Mouse (Mus musculus): ENCODE results near the gene Lrrc8c. TPM values are rescaled to one million over a fixed set of nuclear protein-coding genes. Genes with fewer than 3 reads are reported as not detected.

Gene Lrrc8c
- polyA plus RNA-seq, 1 experiment from 2014 or later, result 27.1 TPM

- Histone ChIP-seq H3K36me3 (peaks cover 24% of the 10 kb centered on the region), H3K4me1 (replicated peaks) (peaks cover 41% of the 10 kb centered on the region), H3K9ac (no peak overlapping the region), H3K9me3 (replicated peaks) (no peaks in the 10 kb centered on the region), H3K27ac (ENCODE audit: poor library complexity, severe bottlenecking) (no peak overlapping the region), H3K27me3 (replicated peaks) (no peaks in the 10 kb centered on the region), H3K4me2 (no peak overlapping the region), H3K4me3 (no peak overlapping the region)
- ATAC-seq (ENCODE audit: insufficient number of reproducible peaks, low FRiP score), result no peak
- WGBS, result 58% methylated on average over 7 of the region's 7 CpGs
Observed at GRCm38 (mm10) chr5:105572876-105573275, 53.7 kb downstream of the Lrrc8c start.

- Histone ChIP-seq H3K9me3 (replicated peaks) (no peaks in the 10 kb centered on the region), H3K4me3 (no peak overlapping the region), H3K27ac (ENCODE audit: poor library complexity, severe bottlenecking) (no peak overlapping the region), H3K9ac (no peak overlapping the region), H3K36me3 (peaks cover 30% of the 10 kb centered on the region), H3K27me3 (replicated peaks) (no peaks in the 10 kb centered on the region), H3K4me1 (replicated peaks) (peaks cover 29% of the 10 kb centered on the region), H3K4me2 (no peak overlapping the region)
- ATAC-seq (ENCODE audit: insufficient number of reproducible peaks, low FRiP score), result no peak
- WGBS, result 86% methylated on average over 5 of the region's 5 CpGs
Observed at GRCm38 (mm10) chr5:105574835-105575234, 55.6 kb downstream of the Lrrc8c start.

DNA sequence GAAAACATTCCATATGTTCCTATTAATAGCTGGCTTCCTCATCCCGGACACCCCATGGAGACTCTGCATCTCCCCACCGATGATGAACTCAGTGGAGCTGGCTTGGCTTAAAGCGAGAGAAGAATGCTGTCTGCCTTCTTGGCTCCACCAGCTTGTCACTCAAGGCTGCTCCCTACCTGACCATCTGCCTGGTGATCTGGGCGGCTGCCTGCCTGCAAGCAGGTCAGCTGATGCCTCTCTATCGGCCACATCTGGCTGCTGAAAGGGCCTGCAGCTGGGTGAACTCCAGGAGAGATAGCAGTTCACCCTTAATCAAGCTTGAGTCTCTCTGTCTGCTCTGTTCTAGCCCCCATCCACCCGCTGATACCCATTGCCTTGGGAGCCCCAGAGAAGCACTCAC lies 56.7 kb downstream of the Lrrc8c start:
- H3K27ac ChIP-seq (ENCODE audit: poor library complexity, severe bottlenecking), result no peak overlapping the region; the same call in 1 of the 2 replicates
- WGBS, result 41% methylated on average over 6 of the region's 6 CpGs
- peak; percentile 66 for ATAC-seq (ENCODE audit: insufficient number of reproducible peaks, low FRiP score)

DNA sequence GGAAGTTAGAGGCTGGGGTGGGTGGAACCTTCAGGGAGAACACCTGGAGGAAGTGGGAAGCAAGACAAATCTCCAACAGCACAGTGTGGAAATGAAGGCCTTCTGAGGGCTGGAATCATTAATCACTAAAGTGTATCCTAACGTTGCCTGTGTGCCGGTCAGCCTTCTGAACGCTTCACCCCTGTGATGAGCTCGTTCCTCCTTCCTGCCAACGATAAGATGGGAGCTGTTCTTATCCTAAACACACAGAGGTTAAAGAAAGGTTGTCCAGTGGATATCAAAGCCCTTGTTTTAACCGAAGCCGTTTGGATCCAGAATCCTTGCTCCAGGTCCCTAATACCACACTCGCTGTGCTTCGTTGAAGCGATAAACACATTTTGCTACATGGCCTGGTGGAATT lies 61.7 kb downstream of the Lrrc8c start:
- no peak for ATAC-seq (ENCODE audit: insufficient number of reproducible peaks, low FRiP score)
- Histone ChIP-seq H3K27me3 (replicated peaks) (no peaks in the 10 kb centered on the region), H3K27ac (ENCODE audit: poor library complexity, severe bottlenecking) (no peak overlapping the region), H3K4me1 (replicated peaks) (peaks cover 33% of the 10 kb centered on the region), H3K9me3 (replicated peaks) (no peaks in the 10 kb centered on the region), H3K4me3 (no peak overlapping the region), H3K9ac (no peak overlapping the region), H3K4me2 (no peak overlapping the region), H3K36me3 (peaks cover 39% of the 10 kb centered on the region)
- WGBS, result 58% methylated on average over 10 of the region's 10 CpGs

More for the DNA sequence above, 56.7 kb downstream of the Lrrc8c start:
- Histone ChIP-seq H3K4me2 (no peak overlapping the region), H3K9me3 (replicated peaks) (no peaks in the 10 kb centered on the region), H3K27me3 (replicated peaks) (no peaks in the 10 kb centered on the region), H3K9ac (no peak overlapping the region), H3K4me3 (no peak overlapping the region), H3K36me3 (peaks cover 39% of the 10 kb centered on the region), H3K4me1 (replicated peaks) (peaks cover 29% of the 10 kb centered on the region)

DNA sequence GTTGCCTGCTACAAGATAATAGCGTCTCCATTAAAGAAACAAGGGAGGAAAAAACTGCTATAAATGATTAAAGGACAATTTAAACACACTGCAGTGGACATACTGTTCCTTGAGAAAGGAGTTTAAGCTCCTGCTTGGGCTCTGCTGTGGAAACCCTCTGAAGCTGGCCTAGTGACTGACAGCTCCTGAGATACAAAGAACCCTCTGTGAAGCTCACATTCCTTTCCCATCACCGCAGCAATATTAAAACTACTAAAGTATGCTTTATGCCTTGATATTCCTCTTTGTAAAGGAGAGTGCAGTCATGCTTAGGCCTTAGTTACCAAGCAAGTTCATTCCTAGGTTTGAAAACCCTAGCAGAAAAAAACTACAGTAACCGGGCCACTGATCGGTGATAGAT lies 66.7 kb downstream of the Lrrc8c start:
- H3K4me1 ChIP-seq (replicated peaks), result peaks cover 51% of the 10 kb centered on the region
- H3K4me2 ChIP-seq, result no peak overlapping the region
- H3K4me3 ChIP-seq, result no peak overlapping the region
- no peaks in the 10 kb centered on the region for H3K27me3 ChIP-seq (replicated peaks)
- 65% methylated on average over 4 of the region's 4 CpGs for WGBS
- ATAC-seq (ENCODE audit: insufficient number of reproducible peaks, low FRiP score), result no peak
- no peaks in the 10 kb centered on the region for H3K9me3 ChIP-seq (replicated peaks)
- peaks cover 18% of the 10 kb centered on the region for H3K36me3 ChIP-seq
- peak overlapping the region; percentile 79 for H3K27ac ChIP-seq (ENCODE audit: poor library complexity, severe bottlenecking)
- H3K9ac ChIP-seq, result no peak overlapping the region

- peaks cover 20% of the 10 kb centered on the region for H3K36me3 ChIP-seq
- peak; percentile 59; the same call in 1 of the 2 replicates for ATAC-seq (ENCODE audit: insufficient number of reproducible peaks, low FRiP score)
- peaks cover 51% of the 10 kb centered on the region for H3K4me1 ChIP-seq (replicated peaks)
- H3K4me3 ChIP-seq, result no peak overlapping the region
- 51% methylated on average over 5 of the region's 5 CpGs for WGBS
- no peak overlapping the region for H3K4me2 ChIP-seq
- no peak overlapping the region for H3K9ac ChIP-seq
- H3K9me3 ChIP-seq (replicated peaks), result no peaks in the 10 kb centered on the region
- H3K27ac ChIP-seq (ENCODE audit: poor library complexity, severe bottlenecking), result peak overlapping the region; percentile 67
- H3K27me3 ChIP-seq (replicated peaks), result no peaks in the 10 kb centered on the region
Observed at GRCm38 (mm10) chr5:105586655-105587054, 67.5 kb downstream of the Lrrc8c start.

DNA sequence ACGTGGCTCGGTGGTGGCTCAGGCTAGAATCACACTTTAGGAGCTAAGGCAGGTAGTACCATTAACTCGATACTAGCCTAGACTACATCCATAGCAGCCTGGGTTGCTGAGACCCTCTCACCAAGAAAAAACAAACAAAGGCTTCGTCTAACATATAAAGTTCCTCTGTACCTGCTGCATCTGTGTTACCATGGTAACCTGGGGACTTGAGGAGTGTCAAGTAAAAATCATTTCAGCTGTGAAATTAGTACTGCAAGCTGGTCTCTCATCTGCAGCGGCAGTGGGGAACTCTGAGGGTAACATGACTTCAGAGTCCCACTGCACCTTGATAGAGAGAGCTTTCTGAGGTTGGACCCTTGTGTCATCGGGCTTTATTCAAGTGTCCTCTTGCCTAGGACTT lies 68.3 kb downstream of the Lrrc8c start:
- no peak overlapping the region for H3K4me3 ChIP-seq
- H3K36me3 ChIP-seq, result peaks cover 16% of the 10 kb centered on the region
- H3K9ac ChIP-seq, result no peak overlapping the region
- no peak for ATAC-seq (ENCODE audit: insufficient number of reproducible peaks, low FRiP score)
- H3K27me3 ChIP-seq (replicated peaks), result no peaks in the 10 kb centered on the region
- peaks cover 51% of the 10 kb centered on the region for H3K4me1 ChIP-seq (replicated peaks)
- 79% methylated on average over 6 of the region's 6 CpGs for WGBS
- no peaks in the 10 kb centered on the region for H3K9me3 ChIP-seq (replicated peaks)
- peak overlapping the region; percentile 67; the same call in 1 of the 2 replicates for H3K27ac ChIP-seq (ENCODE audit: poor library complexity, severe bottlenecking)
- no peak overlapping the region for H3K4me2 ChIP-seq

DNA sequence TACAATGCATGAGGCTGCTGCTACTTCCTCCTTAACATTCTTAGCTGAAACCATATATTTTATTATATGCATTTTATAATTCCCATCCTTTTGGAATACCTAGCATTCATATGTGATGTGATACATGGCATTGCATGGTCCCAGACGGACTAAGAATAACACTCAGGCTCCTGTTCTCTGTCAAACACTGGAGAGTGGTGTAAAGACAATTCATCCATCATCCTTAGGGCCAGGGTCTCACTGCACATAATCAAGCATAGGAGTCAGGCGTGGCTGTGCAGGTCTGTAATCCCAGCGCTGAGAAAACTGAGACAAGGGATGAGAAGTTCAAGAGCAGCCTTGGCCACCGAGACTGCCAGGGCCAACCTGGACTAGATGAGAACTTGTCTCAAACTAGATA lies 69.5 kb downstream of the Lrrc8c start:
- Histone ChIP-seq H3K9ac (no peak overlapping the region), H3K4me2 (no peak overlapping the region), H3K27ac (ENCODE audit: poor library complexity, severe bottlenecking) (no peak overlapping the region), H3K4me3 (no peak overlapping the region), H3K4me1 (replicated peaks) (peaks cover 48% of the 10 kb centered on the region), H3K27me3 (replicated peaks) (no peaks in the 10 kb centered on the region), H3K9me3 (replicated peaks) (no peaks in the 10 kb centered on the region), H3K36me3 (peaks cover 13% of the 10 kb centered on the region)
- 70% methylated on average over 4 of the region's 4 CpGs for WGBS
- ATAC-seq (ENCODE audit: insufficient number of reproducible peaks, low FRiP score), result no peak

GRCm38 (mm10) chr5:105589119-105589518 lies 69.9 kb downstream of the Lrrc8c start:
- ATAC-seq (ENCODE audit: insufficient number of reproducible peaks, low FRiP score), result no peak

GRCm38 (mm10) chr5:105592396-105592795 lies 73.2 kb downstream of the Lrrc8c start:
- 89% methylated on average over 4 of the region's 4 CpGs for WGBS
- H3K9ac ChIP-seq, result no peak overlapping the region
- H3K9me3 ChIP-seq (replicated peaks), result no peaks in the 10 kb centered on the region
- H3K4me1 ChIP-seq (replicated peaks), result peaks cover 15% of the 10 kb centered on the region
- H3K36me3 ChIP-seq, result peaks cover 9% of the 10 kb centered on the region; the same call in 1 of the 2 replicates
- H3K27me3 ChIP-seq (replicated peaks), result no peaks in the 10 kb centered on the region
- H3K27ac ChIP-seq (ENCODE audit: poor library complexity, severe bottlenecking), result no peak overlapping the region
- no peak overlapping the region for H3K4me3 ChIP-seq
- no peak overlapping the region for H3K4me2 ChIP-seq
- no peak for ATAC-seq (ENCODE audit: insufficient number of reproducible peaks, low FRiP score)

More at GRCm38 (mm10) chr5:105589119-105589518, 69.9 kb downstream of the Lrrc8c start:
- H3K4me1 ChIP-seq (replicated peaks), result peaks cover 44% of the 10 kb centered on the region
- no peaks in the 10 kb centered on the region for H3K9me3 ChIP-seq (replicated peaks)
- no peak overlapping the region for H3K9ac ChIP-seq
- H3K27ac ChIP-seq (ENCODE audit: poor library complexity, severe bottlenecking), result no peak overlapping the region
- 84% methylated on average over 3 of the region's 3 CpGs for WGBS
- H3K27me3 ChIP-seq (replicated peaks), result no peaks in the 10 kb centered on the region
- no peak overlapping the region for H3K4me2 ChIP-seq
- H3K36me3 ChIP-seq, result peaks cover 13% of the 10 kb centered on the region
- no peak overlapping the region for H3K4me3 ChIP-seq

- Histone ChIP-seq H3K27ac (ENCODE audit: poor library complexity, severe bottlenecking) (no peak overlapping the region), H3K9ac (no peak overlapping the region), H3K4me1 (replicated peaks) (peaks cover 7% of the 10 kb centered on the region), H3K4me3 (no peak overlapping the region), H3K9me3 (replicated peaks) (no peaks in the 10 kb centered on the region), H3K4me2 (no peak overlapping the region), H3K36me3 (peaks cover 13% of the 10 kb centered on the region), H3K27me3 (replicated peaks) (no peaks in the 10 kb centered on the region)
- no peak for ATAC-seq (ENCODE audit: insufficient number of reproducible peaks, low FRiP score)
- WGBS, result 93% methylated on average over 9 of the region's 9 CpGs
Observed at GRCm38 (mm10) chr5:105593630-105594029, 74.4 kb downstream of the Lrrc8c start.

- Histone ChIP-seq H3K9ac (no peak overlapping the region), H3K4me3 (no peak overlapping the region), H3K4me2 (no peak overlapping the region), H3K4me1 (replicated peaks) (peaks cover 22% of the 10 kb centered on the region), H3K27ac (ENCODE audit: poor library complexity, severe bottlenecking) (peak overlapping the region; percentile 36; the same call in 1 of the 2 replicates), H3K27me3 (replicated peaks) (no peaks in the 10 kb centered on the region), H3K9me3 (replicated peaks) (no peaks in the 10 kb centered on the region), H3K36me3 (peaks cover 7% of the 10 kb centered on the region; the same call in 1 of the 2 replicates)
- 56% methylated on average over 9 of the region's 9 CpGs for WGBS
- ATAC-seq (ENCODE audit: insufficient number of reproducible peaks, low FRiP score), result no peak
Observed at GRCm38 (mm10) chr5:105598866-105599265, 79.7 kb downstream of the Lrrc8c start.
